Mouse (Mus musculus) neural tube, embryonic 14.5 days (tissue): ENCODE measurements around the gene Bin2. TPM values are rescaled to one million over a fixed set of nuclear protein-coding genes. Genes with fewer than 3 reads are reported as not detected.

Experiments used
- ATAC-seq: fragments of 200-750 bp; cut with Nextera tagmentation; 2 replicates; pipeline ENCODE4 v1.8.0; 2017; ENCODE audit warnings: low read depth, mild to moderate bottlenecking, moderate TSS enrichment, moderate library complexity
- H3K27ac ChIP-seq: fragments of 300-500 bp; sonication (generic); 2 replicates; pipeline ENCODE4 v1.5.1; 2014; ENCODE audit warnings: low read depth, mild to moderate bottlenecking, control low read depth, low read length, moderate library complexity, mixed read lengths
- H3K27me3 ChIP-seq: fragments of 300-500 bp; sonication (generic); 2 replicates; pipeline ENCODE4 v1.6.1; 2014; ENCODE audit warnings: low read length; ENCODE audit not compliant: control insufficient read depth, insufficient read depth
- H3K36me3 ChIP-seq: fragments of 300-500 bp; sonication (generic); 2 replicates; pipeline ENCODE4 v1.6.1; 2014; ENCODE audit warnings: low read length, mixed read lengths; ENCODE audit not compliant: control insufficient read depth, insufficient read depth
- H3K4me1 ChIP-seq: fragments of 300-500 bp; sonication (generic); 2 replicates; pipeline ENCODE4 v1.6.1; 2014; ENCODE audit warnings: low read length; ENCODE audit not compliant: control insufficient read depth, insufficient read depth
- H3K4me2 ChIP-seq: fragments of 300-500 bp; sonication (generic); 2 replicates; pipeline ENCODE4 v1.6.1; 2014; ENCODE audit warnings: mild to moderate bottlenecking, low read depth, low read length, control low read depth
- H3K4me3 ChIP-seq: fragments of 300-500 bp; sonication (generic); 2 replicates; pipeline ENCODE4 v1.5.1; 2014; ENCODE audit warnings: low read depth, low read length, control low read depth, mixed read lengths
- H3K9ac ChIP-seq: fragments of 300-500 bp; sonication (generic); replicated peaks from 2 replicates; pipeline ENCODE4 v1.6.1; 2014; ENCODE audit warnings: low read depth, mild to moderate bottlenecking, control low read depth, low read length, mixed read lengths
- H3K9me3 ChIP-seq: fragments of 300-500 bp; sonication (generic); 2 replicates; pipeline ENCODE4 v1.6.1; 2016; ENCODE audit warnings: low read length; ENCODE audit not compliant: control insufficient read depth
- WGBS: fragments of 180-500 bp; shearing (Covaris S2); extraction: QIAGEN DNeasy Blood & Tissue Kit; methylation state at CpG from one replicate; pipeline ENCODE4 v1.1.7; 2014; 5-methylcytosine and 5-hydroxymethylcytosine counted together
- polyA plus RNA-seq: library from polyadenylated mRNA; unstranded; fragments of >200 nt; fragmentation: Nextera tagmentation; extraction: Ambion mirVana; gene quantifications from 2 replicates; pipeline ENCODE4 v1.2.1, GENCODE M21; 2014

Gene Bin2
- polyA plus RNA-seq, 1 experiment from 2014 or later = 1.4 TPM

- no peaks in the 10 kb centered on the region for H3K9me3 ChIP-seq
- ATAC-seq = no peak
- H3K9ac ChIP-seq = no peak overlapping the region
- H3K36me3 ChIP-seq = no peaks in the 10 kb centered on the region
- no peak overlapping the region for H3K4me3 ChIP-seq
- H3K4me1 ChIP-seq = no peaks in the 10 kb centered on the region
- no peak overlapping the region for H3K4me2 ChIP-seq
- no peaks in the 10 kb centered on the region for H3K27me3 ChIP-seq
- 93% methylated on average over 9 of the region's 9 CpGs for WGBS
- H3K27ac ChIP-seq = no peak overlapping the region
Observed at GRCm38 (mm10) chr15:100651610-100652009, 17.7 kb downstream of the Bin2 start.

GRCm38 (mm10) chr15:100650111-100650510, 19.2 kb downstream of the Bin2 start:
- H3K4me3 ChIP-seq = no peak overlapping the region
- no peak overlapping the region for H3K4me2 ChIP-seq
- H3K9ac ChIP-seq = no peak overlapping the region
- H3K27me3 ChIP-seq = no peaks in the 10 kb centered on the region
- H3K9me3 ChIP-seq = no peaks in the 10 kb centered on the region
- H3K27ac ChIP-seq = no peak overlapping the region
- 91% methylated on average over 10 of the region's 10 CpGs for WGBS
- no peak for ATAC-seq
- H3K4me1 ChIP-seq = no peaks in the 10 kb centered on the region
- H3K36me3 ChIP-seq = no peaks in the 10 kb centered on the region

- no peak overlapping the region for H3K4me3 ChIP-seq
- no peaks in the 10 kb centered on the region for H3K9me3 ChIP-seq
- no peaks in the 10 kb centered on the region for H3K4me1 ChIP-seq
- no peak overlapping the region for H3K4me2 ChIP-seq
- 81% methylated on average over 6 of the region's 6 CpGs for WGBS
- H3K27me3 ChIP-seq = no peaks in the 10 kb centered on the region
- ATAC-seq = no peak
- H3K36me3 ChIP-seq = no peaks in the 10 kb centered on the region
- no peak overlapping the region for H3K27ac ChIP-seq
- no peak overlapping the region for H3K9ac ChIP-seq
Observed at GRCm38 (mm10) chr15:100646161-100646560, 23.2 kb downstream of the Bin2 start.

GRCm38 (mm10) chr15:100642451-100642850, 26.9 kb downstream of the Bin2 start:
- H3K4me1 ChIP-seq = no peaks in the 10 kb centered on the region
- H3K9ac ChIP-seq = no peak overlapping the region
- ATAC-seq = no peak
- H3K9me3 ChIP-seq = no peaks in the 10 kb centered on the region
- WGBS = 95% methylated on average over 7 of the region's 7 CpGs
- no peak overlapping the region for H3K4me3 ChIP-seq
- H3K27ac ChIP-seq = no peak overlapping the region
- H3K4me2 ChIP-seq = no peak overlapping the region
- no peaks in the 10 kb centered on the region for H3K36me3 ChIP-seq
- peaks cover 5% of the 10 kb centered on the region for H3K27me3 ChIP-seq

GRCm38 (mm10) chr15:100641226-100641810, 28.0 kb downstream of the Bin2 start:
- Histone ChIP-seq H3K36me3 (no peaks in the 10 kb centered on the region), H3K9me3 (no peaks in the 10 kb centered on the region), H3K27ac (no peak overlapping the region), H3K4me2 (no peak overlapping the region), H3K4me3 (no peak overlapping the region), H3K4me1 (peaks cover 11% of the 10 kb centered on the region), H3K27me3 (peaks cover 16% of the 10 kb centered on the region), H3K9ac (no peak overlapping the region)
- WGBS = 77% methylated on average over 14 of the region's 16 CpGs
- ATAC-seq = no peak

- Histone ChIP-seq H3K27me3 (peaks cover 25% of the 10 kb centered on the region), H3K9ac (no peak overlapping the region), H3K27ac (no peak overlapping the region), H3K9me3 (no peaks in the 10 kb centered on the region), H3K4me3 (no peak overlapping the region), H3K36me3 (no peaks in the 10 kb centered on the region), H3K4me2 (no peak overlapping the region), H3K4me1 (peaks cover 13% of the 10 kb centered on the region)
- 83% methylated on average over 16 of the region's 16 CpGs for WGBS
- ATAC-seq = no peak
Observed at GRCm38 (mm10) chr15:100639972-100640750, 29.2 kb downstream of the Bin2 start.

GRCm38 (mm10) chr15:100637661-100638060, 31.7 kb downstream of the Bin2 start:
- Histone ChIP-seq H3K4me2 (no peak overlapping the region), H3K27me3 (peaks cover 29% of the 10 kb centered on the region), H3K4me1 (peaks cover 13% of the 10 kb centered on the region), H3K4me3 (no peak overlapping the region), H3K27ac (no peak overlapping the region), H3K9ac (no peak overlapping the region), H3K9me3 (no peaks in the 10 kb centered on the region), H3K36me3 (no peaks in the 10 kb centered on the region)
- WGBS = 21% methylated on average over 6 of the region's 6 CpGs
- ATAC-seq = no peak

GRCm38 (mm10) chr15:100636700-100637501, 32.5 kb downstream of the Bin2 start, which contains the start of gene Smagp:
Smagp (minus strand) TSS chr15:100636940.
- no peaks in the 10 kb centered on the region for H3K9me3 ChIP-seq
- under 1% methylated on average over 60 of the region's 77 CpGs for WGBS
- H3K9ac ChIP-seq = peak within 1 kb of the TSS; percentile 34
- H3K4me3 ChIP-seq = peak within 1 kb of the TSS; percentile 37
- no peaks in the 10 kb centered on the region for H3K36me3 ChIP-seq
- H3K27me3 ChIP-seq = peaks cover 29% of the 10 kb centered on the region
- peaks cover 13% of the 10 kb centered on the region for H3K4me1 ChIP-seq
- peak within 1 kb of the TSS; percentile 55 for H3K4me2 ChIP-seq
- no peak for ATAC-seq
- no peak within 1 kb of the TSS for H3K27ac ChIP-seq
